Mouse (Mus musculus) embryonic fibroblast, embryonic 13.5 days (primary cell): ENCODE data around the gene Pced1b. TPM values are rescaled to one million over a fixed set of nuclear protein-coding genes. Genes with fewer than 3 reads are reported as not detected.

Experiments used
- H3K27ac ChIP-seq: 2 replicates; pipeline ENCODE4 v1.5.1; 2012; ENCODE audit warnings: low read length, control low read depth, inconsistent platforms; ENCODE audit not compliant: insufficient read depth
- H3K4me1 ChIP-seq: 2 replicates; pipeline ENCODE4 v1.6.1; 2011; ENCODE audit warnings: low read length; ENCODE audit not compliant: control insufficient read depth, insufficient read depth
- H3K4me3 ChIP-seq: 2 replicates; pipeline ENCODE4 v1.5.1; 2011; ENCODE audit warnings: mild to moderate bottlenecking, control low read depth, low read length; ENCODE audit not compliant: insufficient read depth
- CTCF ChIP-seq: IDR thresholded peaks from 2 replicates; pipeline ENCODE4 v1.5.1; 2011; ENCODE audit warnings: mild to moderate bottlenecking, control low read depth, low read length, moderate library complexity, borderline replicate concordance; ENCODE audit not compliant: insufficient read depth
- POLR2A ChIP-seq: IDR thresholded peaks from 2 replicates; pipeline ENCODE4 v1.6.1; 2011; ENCODE audit warnings: low read depth, mild to moderate bottlenecking, control low read depth, low read length, moderate library complexity
- polyA plus RNA-seq: library from polyadenylated mRNA; stranded (reverse); fragments of >200 nt; gene quantifications from 2 replicates; pipeline ENCODE4 v1.2.4, GENCODE M21; 2011; ENCODE audit warnings: low read depth; ENCODE audit not compliant: missing spikeins, insufficient read length

Gene Pced1b
- polyA plus RNA-seq, 1 experiment, result 4.9 TPM

DNA sequence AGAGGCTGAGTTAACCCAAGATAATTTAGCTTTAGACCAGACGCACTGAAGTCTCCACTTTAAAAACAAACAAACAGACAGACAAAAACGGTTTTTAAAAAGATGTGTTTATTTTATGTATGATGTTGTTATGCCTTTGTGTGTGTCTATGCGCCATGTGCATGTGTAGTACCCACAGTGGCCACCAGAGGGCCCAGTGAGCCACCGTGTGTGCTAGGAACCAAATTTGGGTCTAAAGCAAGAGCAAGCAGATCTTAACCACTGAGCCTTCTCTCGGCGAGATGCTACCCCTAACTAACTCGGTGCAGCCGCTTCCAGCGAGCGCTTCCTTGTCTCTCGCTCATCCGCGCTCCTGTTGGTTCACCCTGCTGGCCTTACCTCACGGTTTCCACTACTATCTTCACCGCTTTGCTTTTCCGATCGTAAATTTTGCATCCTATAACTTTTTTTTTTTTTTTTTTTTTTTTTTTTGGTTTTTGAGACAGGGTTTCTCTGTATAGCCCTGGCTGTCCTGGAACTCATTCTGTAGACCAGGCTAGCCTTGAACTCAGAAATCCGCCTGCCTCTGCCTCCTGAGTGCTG lies 80.7 kb downstream of the Pced1b start:
- no peak overlapping the region for H3K27ac ChIP-seq
- TF ChIP-seq CTCF, result peak; percentile 68; the same call in 1 of the 2 replicates
- no peak for TF ChIP-seq POLR2A
- H3K4me1 ChIP-seq, result peaks cover 5% of the 10 kb centered on the region
- H3K4me3 ChIP-seq, result no peak overlapping the region

DNA sequence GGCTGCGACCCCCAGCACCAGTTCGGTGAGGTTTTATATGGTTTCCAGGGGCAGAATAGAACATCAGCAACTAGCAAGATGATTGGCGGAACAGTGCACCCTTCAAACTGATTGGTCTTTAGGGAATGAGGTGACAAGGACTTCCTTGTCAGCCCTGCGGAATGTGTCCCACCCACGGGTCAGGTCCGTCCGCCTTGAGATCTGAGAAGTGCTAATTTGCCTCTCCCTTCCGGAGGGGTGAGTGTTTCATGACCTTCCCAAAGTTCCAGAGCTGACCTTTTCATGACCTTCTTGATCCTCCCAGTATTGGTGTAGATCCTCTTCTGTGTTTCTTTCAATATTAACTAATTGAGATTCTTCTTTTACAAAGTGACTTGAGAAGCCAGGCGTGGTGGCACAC lies 85.7 kb downstream of the Pced1b start:
- TF ChIP-seq CTCF (no peak), POLR2A (no peak)
- Histone ChIP-seq H3K4me1 (no peaks in the 10 kb centered on the region), H3K27ac (no peak overlapping the region), H3K4me3 (no peak overlapping the region)

DNA sequence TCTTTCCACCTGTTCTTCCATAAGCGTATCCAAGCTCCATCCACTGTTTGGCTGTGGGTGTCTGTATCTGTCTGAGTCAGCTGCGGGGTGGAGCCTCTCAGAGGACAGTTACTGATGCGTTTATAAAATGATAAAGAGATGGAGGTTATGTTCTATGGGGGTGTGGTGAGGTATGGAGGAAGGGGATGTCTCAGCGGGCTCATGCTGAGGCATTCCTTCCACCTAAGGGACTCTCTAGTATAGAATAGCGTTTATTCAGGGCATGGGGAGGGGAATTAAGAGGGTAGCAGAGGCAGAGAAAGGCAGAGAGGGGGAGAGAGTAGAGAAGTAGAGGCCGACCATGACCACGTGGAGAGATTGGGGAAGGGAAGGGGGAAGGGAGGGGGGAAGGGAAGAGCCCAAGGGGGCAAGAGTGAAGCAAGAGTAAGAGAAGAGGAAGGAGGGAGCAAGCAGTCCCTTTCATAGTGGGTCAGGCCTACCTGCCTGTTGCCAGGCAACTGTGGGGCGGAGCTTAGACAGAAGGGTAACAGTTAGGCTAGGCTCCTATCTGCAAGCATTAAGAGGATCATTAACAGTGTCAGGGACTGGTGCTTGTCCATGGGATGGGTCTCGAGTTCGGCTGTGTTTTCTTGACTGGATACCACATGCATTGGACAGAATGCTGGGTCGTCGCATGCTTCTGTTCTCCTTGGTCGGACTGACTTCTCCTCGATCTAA lies 90.9 kb downstream of the Pced1b start:
- Histone ChIP-seq H3K4me1 (no peaks in the 10 kb centered on the region), H3K27ac (no peak overlapping the region), H3K4me3 (no peak overlapping the region)
- TF ChIP-seq CTCF (no peak), POLR2A (no peak)

DNA sequence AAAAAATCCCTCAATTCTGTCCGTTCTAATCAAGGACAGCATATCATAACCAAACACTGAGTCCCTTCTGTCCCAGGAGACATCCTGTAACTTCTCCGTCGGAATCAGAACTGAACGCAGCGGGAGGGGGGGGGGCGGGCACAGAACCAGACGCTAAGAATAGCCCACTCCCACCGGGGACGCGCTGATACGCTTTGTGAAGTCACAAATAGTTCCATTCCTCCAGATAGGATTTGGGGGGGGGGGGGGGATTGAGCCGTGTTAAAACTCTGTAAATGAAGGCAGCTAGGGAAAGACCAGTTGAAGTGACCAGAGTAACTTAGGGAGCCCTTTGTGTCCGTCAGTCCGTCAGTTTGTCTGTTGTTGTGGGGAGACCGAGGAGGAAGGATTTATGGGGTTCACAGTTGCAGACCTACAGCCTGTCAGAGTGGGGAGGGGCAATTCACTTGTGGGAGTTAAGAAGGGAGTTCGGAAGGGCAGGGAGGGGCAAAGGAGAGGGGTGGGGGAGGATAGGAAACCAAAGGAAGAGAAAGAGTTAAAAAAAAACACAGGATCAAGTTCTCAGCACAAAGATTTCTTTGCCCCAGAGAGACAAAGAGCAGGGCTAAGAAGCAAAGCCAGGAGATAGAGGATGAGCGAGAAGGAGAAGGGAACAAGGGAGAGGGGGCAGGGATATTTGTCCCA lies 91.6 kb downstream of the Pced1b start:
- Histone ChIP-seq H3K4me1 (no peaks in the 10 kb centered on the region), H3K27ac (no peak overlapping the region), H3K4me3 (no peak overlapping the region)
- TF ChIP-seq POLR2A (no peak), CTCF (no peak)

DNA sequence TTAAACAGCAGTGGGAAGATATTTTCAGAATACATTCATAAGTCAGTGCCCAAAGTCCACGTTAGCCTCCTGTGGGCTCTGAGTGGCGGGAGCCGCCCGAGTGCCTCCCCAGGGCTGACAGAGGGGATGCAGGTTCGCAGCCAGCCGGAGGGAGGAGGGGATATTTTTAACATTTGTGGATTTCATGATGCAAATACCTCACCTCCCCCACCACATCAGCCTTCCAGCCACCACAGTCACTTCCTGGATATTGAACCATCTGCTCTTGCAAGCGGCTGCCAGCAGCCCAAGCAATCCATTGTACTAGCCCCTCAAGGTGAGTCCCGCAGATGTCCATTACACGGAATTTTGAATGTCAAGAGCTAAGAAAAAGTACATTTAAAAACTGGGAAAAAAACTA lies 95.4 kb downstream of the Pced1b start:
- H3K4me3 ChIP-seq, result no peak overlapping the region
- TF ChIP-seq POLR2A (no peak), CTCF (no peak)
- no peaks in the 10 kb centered on the region for H3K4me1 ChIP-seq
- H3K27ac ChIP-seq, result no peak overlapping the region

DNA sequence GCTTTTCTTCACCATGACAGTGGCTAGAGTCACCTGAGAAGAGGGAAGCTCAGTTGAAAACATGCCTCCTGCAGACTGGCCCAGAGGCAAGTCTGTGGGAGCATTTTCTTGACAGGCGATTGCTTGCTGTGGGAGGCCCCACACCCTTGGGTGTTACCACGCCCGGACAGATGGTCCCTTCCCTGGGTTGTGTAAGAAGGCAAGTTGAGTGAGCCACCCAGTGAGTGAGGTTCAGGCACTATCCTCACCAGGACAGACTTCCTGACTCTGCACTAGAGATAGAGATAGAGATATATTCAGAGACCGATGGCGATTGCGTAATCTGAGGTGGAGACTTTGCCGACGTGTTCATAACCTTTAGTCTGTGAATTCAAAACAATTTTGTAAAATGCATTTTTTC lies 96.0 kb downstream of the Pced1b start:
- no peak overlapping the region for H3K4me3 ChIP-seq
- no peaks in the 10 kb centered on the region for H3K4me1 ChIP-seq
- TF ChIP-seq POLR2A (no peak), CTCF (no peak)
- H3K27ac ChIP-seq, result no peak overlapping the region

DNA sequence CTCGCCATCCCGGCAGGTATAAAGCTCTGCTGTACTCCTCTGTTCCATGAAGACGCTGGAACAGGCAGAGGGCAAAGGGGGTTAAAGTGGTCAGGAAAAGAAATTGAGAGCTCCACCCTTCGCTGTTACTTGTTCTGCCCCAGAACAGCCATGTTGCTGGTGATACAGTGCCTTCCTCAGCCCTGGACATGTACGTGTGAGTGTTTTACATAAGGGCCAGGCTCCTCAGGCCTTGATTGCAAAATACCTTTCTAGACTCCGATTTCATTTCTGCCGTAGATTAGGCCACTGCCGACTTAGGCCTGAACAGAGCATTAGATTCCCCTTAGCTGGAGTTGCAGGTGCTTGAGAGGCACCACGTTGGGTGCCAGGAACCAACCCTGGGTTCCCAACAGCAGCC lies 97.0 kb downstream of the Pced1b start:
- no peak for TF ChIP-seq CTCF
- TF ChIP-seq POLR2A, result no peak
- Histone ChIP-seq H3K4me3 (no peak overlapping the region), H3K27ac (no peak overlapping the region), H3K4me1 (no peaks in the 10 kb centered on the region)

DNA sequence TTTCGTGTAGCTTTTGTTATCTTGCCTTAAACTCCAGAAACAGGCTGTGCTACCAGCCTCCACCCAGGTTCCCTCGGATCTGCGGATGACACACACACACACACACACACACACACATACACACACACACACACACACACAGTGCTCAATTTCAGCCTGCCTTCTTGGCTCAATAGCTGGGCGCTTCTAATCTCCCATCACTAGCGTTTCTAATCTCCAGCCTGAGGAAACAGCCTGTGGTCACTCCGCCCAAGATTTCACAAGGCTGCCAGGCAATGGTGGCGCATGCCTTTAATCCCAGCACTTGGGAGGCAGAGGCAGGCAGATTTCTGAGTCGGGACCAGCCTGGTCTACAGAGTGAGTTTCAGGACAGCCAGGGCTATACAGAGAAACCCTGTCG lies 98.2 kb downstream of the Pced1b start:
- TF ChIP-seq CTCF (no peak), POLR2A (no peak)
- H3K4me1 ChIP-seq, result no peaks in the 10 kb centered on the region
- H3K27ac ChIP-seq, result no peak overlapping the region
- no peak overlapping the region for H3K4me3 ChIP-seq

DNA sequence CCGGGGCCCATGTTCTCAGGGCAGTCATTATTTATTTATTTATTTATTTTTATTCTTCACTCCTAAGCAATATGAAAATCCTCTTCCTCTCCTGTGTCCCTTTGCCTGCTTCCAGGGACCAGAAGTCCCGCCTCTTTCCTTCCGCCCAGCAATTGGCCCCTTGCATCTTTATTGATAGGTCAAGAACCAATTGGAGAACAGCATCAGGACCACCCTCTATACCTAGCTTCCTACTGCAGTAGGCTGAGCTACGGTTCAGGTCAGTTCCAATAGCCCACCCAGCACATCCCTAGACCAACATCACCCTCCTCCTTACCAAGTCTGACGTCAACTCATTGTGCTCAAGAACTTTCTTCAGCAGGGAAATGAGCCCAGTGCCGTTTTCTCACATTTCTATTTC lies 99.0 kb downstream of the Pced1b start:
- Histone ChIP-seq H3K27ac (no peak overlapping the region), H3K4me3 (no peak overlapping the region), H3K4me1 (no peaks in the 10 kb centered on the region)
- TF ChIP-seq POLR2A, result no peak
- TF ChIP-seq CTCF, result no peak

DNA sequence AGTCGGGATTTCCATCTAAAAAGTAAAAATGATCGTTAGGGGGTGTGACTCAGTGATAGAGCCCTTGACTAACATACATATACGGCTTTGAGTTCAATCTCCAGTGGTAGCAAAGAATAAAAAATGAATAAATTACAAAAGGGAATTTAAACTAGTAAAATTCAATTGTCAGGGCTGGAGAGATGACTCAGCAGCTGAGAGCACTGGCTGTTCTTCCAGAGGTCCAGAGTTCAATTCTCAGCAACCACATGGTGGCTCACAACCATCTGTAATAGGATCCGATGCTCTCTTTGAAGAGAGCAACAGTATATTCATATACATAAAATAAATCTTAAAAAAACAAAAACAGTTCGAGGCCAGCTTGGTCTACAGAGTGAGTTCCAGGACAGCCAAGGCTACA lies 99.5 kb downstream of the Pced1b start:
- H3K4me1 ChIP-seq, result no peaks in the 10 kb centered on the region
- no peak overlapping the region for H3K4me3 ChIP-seq
- TF ChIP-seq POLR2A (no peak), CTCF (no peak)
- H3K27ac ChIP-seq, result no peak overlapping the region

DNA sequence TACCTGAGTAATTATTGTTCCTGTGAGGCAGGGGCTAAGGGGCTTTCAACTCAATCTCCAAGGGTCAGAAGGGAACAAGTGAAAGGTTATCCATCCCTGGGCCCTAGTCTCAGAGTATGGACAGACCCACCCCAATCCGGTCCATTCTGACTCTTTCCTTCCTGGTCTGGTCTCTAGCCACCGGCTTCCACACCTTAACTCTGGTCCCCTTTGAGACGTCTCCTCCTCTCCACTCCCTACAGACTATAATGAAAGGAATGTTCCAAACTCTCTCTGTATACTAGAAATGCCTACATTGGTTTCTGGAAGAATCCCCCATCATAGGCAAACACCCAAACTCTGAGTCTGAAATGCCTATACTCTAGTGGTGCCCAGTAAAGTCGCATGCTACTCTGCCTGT lies 100.0 kb downstream of the Pced1b start:
- no peak overlapping the region for H3K4me3 ChIP-seq
- H3K27ac ChIP-seq, result no peak overlapping the region
- H3K4me1 ChIP-seq, result no peaks in the 10 kb centered on the region
- TF ChIP-seq CTCF (no peak), POLR2A (no peak)
